Mouse (Mus musculus): ENCODE data around the gene Pttg1ip. TPM values are rescaled to one million over a fixed set of nuclear protein-coding genes. Genes with fewer than 3 reads are reported as not detected.

Gene Pttg1ip
- total RNA-seq, 1 experiment: 115 TPM

GRCm38 (mm10) chr10:77554918-77555317 lies 26.6 kb upstream of the Pttg1ip start:
- TF ChIP-seq CHD2 (IDR thresholded peaks at IDR 0.05; ENCODE audit: low read depth, low read length): no peak
- TF ChIP-seq ZNF384 (IDR thresholded peaks at IDR 0.05; ENCODE audit: low read depth, low read length): no peak
- no peak for TF ChIP-seq MAFK (IDR thresholded peaks at IDR 0.05; ENCODE audit: insufficient read depth, low read depth, low read length)
- no peak for TF ChIP-seq HCFC1 (IDR thresholded peaks at IDR 0.05; ENCODE audit: borderline replicate concordance, insufficient read depth, low read length)
- TF ChIP-seq ZC3H11A (IDR thresholded peaks at IDR 0.05; ENCODE audit: borderline replicate concordance, low read depth, low read length): no peak
- H3K9ac ChIP-seq (ENCODE audit: insufficient read depth, low read depth, low read length, poor library complexity, severe bottlenecking): no peak overlapping the region
- in situ Hi-C loops (cut with MboI; ENCODE audit: low sequenced_read_pairs in 2 of 2, unreplicated experiment in 2 of 2): no loop called here

GRCm38 (mm10) chr10:77556631-77557030 lies 24.9 kb upstream of the Pttg1ip start:
- H3K9me3 ChIP-seq (ENCODE audit: control insufficient read depth, insufficient read depth, low read depth, low read length): no peaks in the 10 kb centered on the region
- H3K27ac ChIP-seq (ENCODE audit: insufficient read depth, low read depth, low read length, poor library complexity, severe bottlenecking): no peak overlapping the region
- DNase-seq (ENCODE audit: low read depth, low spot score): no peak
- H3K9ac ChIP-seq (ENCODE audit: insufficient read depth, low read depth, low read length, poor library complexity, severe bottlenecking): no peak overlapping the region
- no peak for TF ChIP-seq ZC3H11A (IDR thresholded peaks at IDR 0.05; ENCODE audit: borderline replicate concordance, low read depth, low read length)
- no peak for TF ChIP-seq MAFK (IDR thresholded peaks at IDR 0.05; ENCODE audit: insufficient read depth, low read depth, low read length)
- no peak for TF ChIP-seq HCFC1 (IDR thresholded peaks at IDR 0.05; ENCODE audit: borderline replicate concordance, insufficient read depth, low read length)
- no peak for TF ChIP-seq CHD2 (IDR thresholded peaks at IDR 0.05; ENCODE audit: low read depth, low read length)
- TF ChIP-seq ZNF384 (IDR thresholded peaks at IDR 0.05; ENCODE audit: low read depth, low read length): no peak
- no peaks in the 10 kb centered on the region for H3K4me1 ChIP-seq (ENCODE audit: control insufficient read depth in 2 of 2, insufficient read depth in 2 of 2, low read length in 2 of 2, poor library complexity in 1 of 2)
- in situ Hi-C loops (cut with MboI; ENCODE audit: low sequenced_read_pairs in 2 of 2, unreplicated experiment in 2 of 2): no loop called here
- no peaks in the 10 kb centered on the region for H3K36me3 ChIP-seq (ENCODE audit: control insufficient read depth, insufficient read depth, low read length, poor library complexity, severe bottlenecking)
- H3K4me3 ChIP-seq (ENCODE audit: insufficient read depth in 1 of 2, low read depth in 1 of 2, low read length in 2 of 2, poor library complexity in 1 of 2, severe bottlenecking in 1 of 2): no peak overlapping the region

More at GRCm38 (mm10) chr10:77554918-77555317, 26.6 kb upstream of the Pttg1ip start:
- DNase-seq (ENCODE audit: low read depth, low spot score): no peak
- H3K27ac ChIP-seq (ENCODE audit: insufficient read depth, low read depth, low read length, poor library complexity, severe bottlenecking): no peak overlapping the region
- peaks cover 0 to 2% of the 10 kb centered on the region in 2 experiments; a peak in 1 of 4 replicates for H3K4me1 ChIP-seq (ENCODE audit: control insufficient read depth in 2 of 2, insufficient read depth in 2 of 2, low read length in 2 of 2, poor library complexity in 1 of 2)
- no peak overlapping the region for H3K4me3 ChIP-seq (ENCODE audit: insufficient read depth in 1 of 2, low read depth in 1 of 2, low read length in 2 of 2, poor library complexity in 1 of 2, severe bottlenecking in 1 of 2)
- no peaks in the 10 kb centered on the region for H3K9me3 ChIP-seq (ENCODE audit: control insufficient read depth, insufficient read depth, low read depth, low read length)
- no peaks in the 10 kb centered on the region for H3K36me3 ChIP-seq (ENCODE audit: control insufficient read depth, insufficient read depth, low read length, poor library complexity, severe bottlenecking)

- no peak for DNase-seq (ENCODE audit: low read depth, low spot score)
- Histone ChIP-seq H3K4me1 (ENCODE audit: control insufficient read depth in 2 of 2, insufficient read depth in 2 of 2, low read length in 2 of 2, poor library complexity in 1 of 2) (no peaks in the 10 kb centered on the region), H3K9ac (ENCODE audit: insufficient read depth, low read depth, low read length, poor library complexity, severe bottlenecking) (no peak overlapping the region), H3K4me3 (ENCODE audit: insufficient read depth in 1 of 2, low read depth in 1 of 2, low read length in 2 of 2, poor library complexity in 1 of 2, severe bottlenecking in 1 of 2) (no peak overlapping the region), H3K27ac (ENCODE audit: insufficient read depth, low read depth, low read length, poor library complexity, severe bottlenecking) (no peak overlapping the region), H3K9me3 (ENCODE audit: control insufficient read depth, insufficient read depth, low read depth, low read length) (no peaks in the 10 kb centered on the region), H3K36me3 (ENCODE audit: control insufficient read depth, insufficient read depth, low read length, poor library complexity, severe bottlenecking) (no peaks in the 10 kb centered on the region)
- TF ChIP-seq HCFC1 (IDR thresholded peaks at IDR 0.05; ENCODE audit: borderline replicate concordance, insufficient read depth, low read length) (no peak), CHD2 (IDR thresholded peaks at IDR 0.05; ENCODE audit: low read depth, low read length) (no peak), ZC3H11A (IDR thresholded peaks at IDR 0.05; ENCODE audit: borderline replicate concordance, low read depth, low read length) (no peak), ZNF384 (IDR thresholded peaks at IDR 0.05; ENCODE audit: low read depth, low read length) (no peak), MAFK (IDR thresholded peaks at IDR 0.05; ENCODE audit: insufficient read depth, low read depth, low read length) (no peak)
- in situ Hi-C loops (cut with MboI; ENCODE audit: low sequenced_read_pairs in 2 of 2, unreplicated experiment in 2 of 2): no loop called here
These were observed 23.9 kb upstream of the Pttg1ip start for GRCm38 (mm10) chr10:77557641-77558040.

- TF ChIP-seq MAFK (IDR thresholded peaks at IDR 0.05; ENCODE audit: insufficient read depth, low read depth, low read length): no peak
- no peak for TF ChIP-seq ZC3H11A (IDR thresholded peaks at IDR 0.05; ENCODE audit: borderline replicate concordance, low read depth, low read length)
- TF ChIP-seq HCFC1 (IDR thresholded peaks at IDR 0.05; ENCODE audit: borderline replicate concordance, insufficient read depth, low read length): no peak
- TF ChIP-seq CHD2 (IDR thresholded peaks at IDR 0.05; ENCODE audit: low read depth, low read length): no peak
- TF ChIP-seq ZNF384 (IDR thresholded peaks at IDR 0.05; ENCODE audit: low read depth, low read length): no peak
- DNase-seq (ENCODE audit: low read depth, low spot score): no peak
- Histone ChIP-seq H3K4me1 (ENCODE audit: control insufficient read depth in 2 of 2, insufficient read depth in 2 of 2, low read length in 2 of 2, poor library complexity in 1 of 2) (no peaks in the 10 kb centered on the region), H3K9ac (ENCODE audit: insufficient read depth, low read depth, low read length, poor library complexity, severe bottlenecking) (no peak overlapping the region), H3K27ac (ENCODE audit: insufficient read depth, low read depth, low read length, poor library complexity, severe bottlenecking) (no peak overlapping the region), H3K36me3 (ENCODE audit: control insufficient read depth, insufficient read depth, low read length, poor library complexity, severe bottlenecking) (no peaks in the 10 kb centered on the region), H3K4me3 (ENCODE audit: insufficient read depth in 1 of 2, low read depth in 1 of 2, low read length in 2 of 2, poor library complexity in 1 of 2, severe bottlenecking in 1 of 2) (no peak overlapping the region), H3K9me3 (ENCODE audit: control insufficient read depth, insufficient read depth, low read depth, low read length) (no peaks in the 10 kb centered on the region)
- in situ Hi-C loops (cut with MboI; ENCODE audit: low sequenced_read_pairs in 2 of 2, unreplicated experiment in 2 of 2): no loop called here
These were observed 21.4 kb upstream of the Pttg1ip start for GRCm38 (mm10) chr10:77560090-77560489.

GRCm38 (mm10) chr10:77560830-77561229 lies 20.7 kb upstream of the Pttg1ip start:
- H3K27ac ChIP-seq (ENCODE audit: insufficient read depth, low read depth, low read length, poor library complexity, severe bottlenecking): no peak overlapping the region
- H3K4me3 ChIP-seq (ENCODE audit: insufficient read depth in 1 of 2, low read depth in 1 of 2, low read length in 2 of 2, poor library complexity in 1 of 2, severe bottlenecking in 1 of 2): no peak overlapping the region
- H3K9me3 ChIP-seq (ENCODE audit: control insufficient read depth, insufficient read depth, low read depth, low read length): no peaks in the 10 kb centered on the region
- no peaks in the 10 kb centered on the region for H3K36me3 ChIP-seq (ENCODE audit: control insufficient read depth, insufficient read depth, low read length, poor library complexity, severe bottlenecking)
- H3K9ac ChIP-seq (ENCODE audit: insufficient read depth, low read depth, low read length, poor library complexity, severe bottlenecking): no peak overlapping the region
- no peak for DNase-seq (ENCODE audit: low read depth, low spot score)
- no peaks in the 10 kb centered on the region for H3K4me1 ChIP-seq (ENCODE audit: control insufficient read depth in 2 of 2, insufficient read depth in 2 of 2, low read length in 2 of 2, poor library complexity in 1 of 2)
- TF ChIP-seq ZNF384 (IDR thresholded peaks at IDR 0.05; ENCODE audit: low read depth, low read length): no peak
- TF ChIP-seq CHD2 (IDR thresholded peaks at IDR 0.05; ENCODE audit: low read depth, low read length): no peak
- no peak for TF ChIP-seq ZC3H11A (IDR thresholded peaks at IDR 0.05; ENCODE audit: borderline replicate concordance, low read depth, low read length)
- no peak for TF ChIP-seq HCFC1 (IDR thresholded peaks at IDR 0.05; ENCODE audit: borderline replicate concordance, insufficient read depth, low read length)
- in situ Hi-C loops (cut with MboI; ENCODE audit: low sequenced_read_pairs in 2 of 2, unreplicated experiment in 2 of 2): no loop called here
